Mouse (Mus musculus) kidney, postnatal 0 days (tissue): Measurements from ENCODE around the gene Ankrd45. TPM values are rescaled to one million over a fixed set of nuclear protein-coding genes. Genes with fewer than 3 reads are reported as not detected.

Experiments used
- ATAC-seq: fragments of 200-750 bp; cut with Nextera tagmentation; replicated peaks from 2 replicates; pipeline ENCODE4 v1.8.0; 2017; ENCODE audit warnings: low read depth, moderate number of reproducible peaks, moderate TSS enrichment, moderate library complexity; ENCODE audit not compliant: low FRiP score
- DNase-seq: peaks from one replicate; pipeline ENCODE4 v3.0.0-alpha.2; 2016; ENCODE audit warnings: low spot score
- H3K27ac ChIP-seq: fragments of 300-500 bp; sonication (generic); 2 replicates; pipeline ENCODE4 v1.5.1; 2014; ENCODE audit warnings: mild to moderate bottlenecking
- H3K27me3 ChIP-seq: fragments of 300-500 bp; sonication (generic); 2 replicates; pipeline ENCODE4 v1.6.1; 2014; ENCODE audit warnings: low read length, mixed read lengths; ENCODE audit not compliant: insufficient read depth
- H3K36me3 ChIP-seq: fragments of 300-500 bp; sonication (generic); 2 replicates; pipeline ENCODE4 v1.6.1; 2014; ENCODE audit warnings: low read length, mixed read lengths; ENCODE audit not compliant: insufficient read depth
- H3K4me1 ChIP-seq: fragments of 300-500 bp; sonication (generic); replicated peaks from 2 replicates; pipeline ENCODE4 v1.6.1; 2014; ENCODE audit warnings: antibody characterized with exemption, low read length, mixed read lengths; ENCODE audit not compliant: insufficient read depth
- H3K4me2 ChIP-seq: fragments of 300-500 bp; sonication (generic); 2 replicates; pipeline ENCODE4 v1.6.1; 2014; ENCODE audit warnings: mild to moderate bottlenecking, low read length, moderate library complexity, mixed read lengths
- H3K4me3 ChIP-seq: fragments of 300-500 bp; sonication (generic); replicated peaks from 2 replicates; pipeline ENCODE4 v1.5.1; 2014; ENCODE audit warnings: low read depth, low read length
- H3K9ac ChIP-seq: fragments of 300-500 bp; sonication (generic); 2 replicates; pipeline ENCODE4 v1.6.1; 2014; ENCODE audit warnings: low read depth, low read length
- H3K9me3 ChIP-seq: fragments of 300-500 bp; sonication (generic); replicated peaks from 2 replicates; pipeline ENCODE4 v1.6.1; 2016; ENCODE audit warnings: low read length, inconsistent platforms, mixed read lengths
- CTCF ChIP-seq: IDR thresholded peaks from 2 replicates; pipeline ENCODE4 v1.5.1; 2016; ENCODE audit warnings: antibody characterized with exemption, low read depth, mild to moderate bottlenecking, moderate library complexity
- WGBS: fragments of 180-500 bp; shearing (Covaris S2); extraction: QIAGEN DNeasy Blood & Tissue Kit; methylation state at CpG from one replicate; pipeline ENCODE4 v1.1.7; 2014; 5-methylcytosine and 5-hydroxymethylcytosine counted together
- polyA plus RNA-seq: library from polyadenylated mRNA; unstranded; fragments of >200 nt; fragmentation: Nextera tagmentation; extraction: Ambion mirVana; gene quantifications from 2 replicates; pipeline ENCODE4 v1.2.1, GENCODE M21; 2015

Ankrd45 gene
- polyA plus RNA-seq, 1 experiment from 2014 or later, result 4.5 TPM

- Histone ChIP-seq H3K4me1 (no peaks in the 10 kb centered on the region), H3K36me3 (no peaks in the 10 kb centered on the region), H3K9ac (no peak overlapping the region), H3K4me2 (no peak overlapping the region), H3K27me3 (no peaks in the 10 kb centered on the region), H3K4me3 (no peak overlapping the region), H3K27ac (no peak overlapping the region), H3K9me3 (no peaks in the 10 kb centered on the region)
- WGBS, result 78% methylated on average over 2 of the region's 2 CpGs
- DNase-seq, result no peak
- no peak for TF ChIP-seq CTCF
- no peak for ATAC-seq
These were observed 5.4 kb downstream of the Ankrd45 start for GRCm38 (mm10) chr1:161147888-161148287.

GRCm38 (mm10) chr1:161151098-161151497 is 8.6 kb downstream of the Ankrd45 start:
- H3K27me3 ChIP-seq, result no peaks in the 10 kb centered on the region
- ATAC-seq, result no peak
- no peaks in the 10 kb centered on the region for H3K9me3 ChIP-seq
- 65% methylated on average over 6 of the region's 6 CpGs for WGBS
- no peak for TF ChIP-seq CTCF
- no peak overlapping the region for H3K4me2 ChIP-seq
- H3K4me1 ChIP-seq, result no peaks in the 10 kb centered on the region
- no peak overlapping the region for H3K27ac ChIP-seq
- H3K4me3 ChIP-seq, result no peak overlapping the region
- no peak overlapping the region for H3K9ac ChIP-seq
- no peaks in the 10 kb centered on the region for H3K36me3 ChIP-seq
- DNase-seq, result no peak

GRCm38 (mm10) chr1:161156546-161156945 is 14.1 kb downstream of the Ankrd45 start:
- no peaks in the 10 kb centered on the region for H3K9me3 ChIP-seq
- no peak for ATAC-seq
- 83% methylated on average over 10 of the region's 10 CpGs for WGBS
- no peak overlapping the region for H3K27ac ChIP-seq
- no peak for DNase-seq
- H3K36me3 ChIP-seq, result no peaks in the 10 kb centered on the region
- no peaks in the 10 kb centered on the region for H3K4me1 ChIP-seq
- no peak for TF ChIP-seq CTCF
- no peak overlapping the region for H3K4me2 ChIP-seq
- no peak overlapping the region for H3K4me3 ChIP-seq
- no peaks in the 10 kb centered on the region for H3K27me3 ChIP-seq
- no peak overlapping the region for H3K9ac ChIP-seq

- Histone ChIP-seq H3K27ac (no peak within 1 kb of the TSS), H3K9ac (no peak within 1 kb of the TSS), H3K9me3 (no peaks in the 10 kb centered on the region), H3K4me1 (no peaks in the 10 kb centered on the region), H3K36me3 (no peaks in the 10 kb centered on the region), H3K4me2 (no peak within 1 kb of the TSS), H3K27me3 (no peaks in the 10 kb centered on the region), H3K4me3 (no peak within 1 kb of the TSS)
- no peak for TF ChIP-seq CTCF
- ATAC-seq (no peak), DNase-seq (no peak)
- 89% methylated on average over 3 of the region's 3 CpGs for WGBS
These were observed 16.7 kb downstream of the Ankrd45 start, which contains the start of gene Tex50 for GRCm38 (mm10) chr1:161159214-161159613. Tex50 (minus strand) TSS chr1:161159314.

- H3K4me3 ChIP-seq, result no peak overlapping the region
- H3K9ac ChIP-seq, result no peak overlapping the region
- ATAC-seq, result no peak
- DNase-seq, result no peak
- H3K27ac ChIP-seq, result no peak overlapping the region
- H3K36me3 ChIP-seq, result no peaks in the 10 kb centered on the region
- TF ChIP-seq CTCF, result no peak
- no peaks in the 10 kb centered on the region for H3K27me3 ChIP-seq
- H3K4me1 ChIP-seq, result no peaks in the 10 kb centered on the region
- H3K9me3 ChIP-seq, result no peaks in the 10 kb centered on the region
- 58% methylated on average over 4 of the region's 4 CpGs for WGBS
- no peak overlapping the region for H3K4me2 ChIP-seq
These were observed 17.8 kb downstream of the Ankrd45 start for GRCm38 (mm10) chr1:161160266-161160665.

- Histone ChIP-seq H3K4me2 (peak overlapping the region; percentile 72), H3K4me1 (no peaks in the 10 kb centered on the region), H3K4me3 (peak overlapping the region; percentile 46), H3K36me3 (no peaks in the 10 kb centered on the region), H3K27ac (no peak overlapping the region), H3K27me3 (no peaks in the 10 kb centered on the region), H3K9ac (peak overlapping the region; percentile 56; the same call in 1 of the 2 replicates), H3K9me3 (no peaks in the 10 kb centered on the region)
- WGBS, result under 1% methylated on average over 40 of the region's 40 CpGs
- peak; percentile 82 for TF ChIP-seq CTCF
- DNase-seq (peak; percentile 77), ATAC-seq (peak; percentile 91)
These were observed 28.2 kb downstream of the Ankrd45 start for GRCm38 (mm10) chr1:161170651-161171050.

- no peaks in the 10 kb centered on the region for H3K4me1 ChIP-seq
- H3K9ac ChIP-seq, result no peak overlapping the region
- H3K9me3 ChIP-seq, result no peaks in the 10 kb centered on the region; the same call in 1 of the 2 replicates
- H3K27me3 ChIP-seq, result no peaks in the 10 kb centered on the region
- DNase-seq, result peak; percentile 18
- no peak overlapping the region for H3K4me3 ChIP-seq
- no peak overlapping the region for H3K27ac ChIP-seq
- no peaks in the 10 kb centered on the region for H3K36me3 ChIP-seq
- 58% methylated on average over 8 of the region's 8 CpGs for WGBS
- no peak for ATAC-seq
- H3K4me2 ChIP-seq, result no peak overlapping the region
- TF ChIP-seq CTCF, result peak; percentile 71
These were observed 38.2 kb downstream of the Ankrd45 start for GRCm38 (mm10) chr1:161180674-161181073.
